Mouse (Mus musculus) stomach, embryonic 15.5 days (tissue): ENCODE results near the gene Smarce1. TPM values are rescaled to one million over a fixed set of nuclear protein-coding genes. Genes with fewer than 3 reads are reported as not detected.

Source experiments
- ATAC-seq: fragments of 200-750 bp; cut with Nextera tagmentation; 2 replicates; pipeline ENCODE4 v1.8.0; 2017; ENCODE audit warnings: low read depth, moderate number of reproducible peaks, moderate TSS enrichment; ENCODE audit not compliant: insufficient read depth, low FRiP score
- H3K27ac ChIP-seq: fragments of 300-500 bp; sonication (generic); 2 replicates; pipeline ENCODE4 v1.5.1; 2015; ENCODE audit warnings: mild to moderate bottlenecking, inconsistent platforms
- H3K27me3 ChIP-seq: fragments of 300-500 bp; sonication (generic); replicated peaks from 2 replicates; pipeline ENCODE4 v1.6.1; 2015; ENCODE audit warnings: inconsistent platforms
- H3K36me3 ChIP-seq: fragments of 300-500 bp; sonication (generic); 2 replicates; pipeline ENCODE4 v1.6.1; 2015; ENCODE audit warnings: inconsistent platforms
- H3K4me1 ChIP-seq: fragments of 300-500 bp; sonication (generic); 2 replicates; pipeline ENCODE4 v1.6.1; 2015; ENCODE audit warnings: inconsistent platforms
- H3K4me2 ChIP-seq: fragments of 300-500 bp; sonication (generic); 2 replicates; pipeline ENCODE4 v1.6.1; 2015; ENCODE audit warnings: mild to moderate bottlenecking, inconsistent platforms
- H3K4me3 ChIP-seq: fragments of 300-500 bp; sonication (generic); replicated peaks from 2 replicates; pipeline ENCODE4 v1.5.1; 2015; ENCODE audit warnings: inconsistent platforms
- H3K9ac ChIP-seq: fragments of 300-500 bp; sonication (generic); 2 replicates; pipeline ENCODE4 v1.6.1; 2015; ENCODE audit warnings: inconsistent platforms
- H3K9me3 ChIP-seq: fragments of 300-500 bp; sonication (generic); 2 replicates; pipeline ENCODE4 v1.6.1; 2016; ENCODE audit warnings: inconsistent platforms
- WGBS: fragments of 180-500 bp; shearing (Covaris S2); methylation state at CpG from one replicate; pipeline ENCODE4 v1.1.7; 2015; 5-methylcytosine and 5-hydroxymethylcytosine counted together
- polyA plus RNA-seq: library from polyadenylated mRNA; unstranded; fragments of >200 nt; fragmentation: Nextera tagmentation; extraction: Ambion mirVana; gene quantifications from 2 replicates; pipeline ENCODE4 v1.2.1, GENCODE M21; 2015

Gene Smarce1
- polyA plus RNA-seq, 1 experiment from 2014 or later, result 210 TPM

GRCm38 (mm10) chr11:99186836-99187235 lies 44.0 kb downstream of the Smarce1 start:
- H3K36me3 ChIP-seq, result no peaks in the 10 kb centered on the region
- no peak overlapping the region for H3K27ac ChIP-seq
- no peaks in the 10 kb centered on the region for H3K4me1 ChIP-seq
- H3K27me3 ChIP-seq, result 0 out of 2 replicates have a peak, but pooled peaks cover 3% of the 10 kb centered on the region
- WGBS, result 73% methylated on average over 2 of the region's 2 CpGs
- H3K9ac ChIP-seq, result no peak overlapping the region
- H3K4me3 ChIP-seq, result no peak overlapping the region
- H3K9me3 ChIP-seq, result no peaks in the 10 kb centered on the region
- H3K4me2 ChIP-seq, result no peak overlapping the region
- no peak for ATAC-seq

- ATAC-seq, result no peak
- 68% methylated on average over 11 of the region's 11 CpGs for WGBS
- Histone ChIP-seq H3K4me2 (no peak overlapping the region), H3K27ac (no peak overlapping the region), H3K4me1 (no peaks in the 10 kb centered on the region), H3K27me3 (no peaks in the 10 kb centered on the region), H3K36me3 (no peaks in the 10 kb centered on the region), H3K9ac (no peak overlapping the region), H3K4me3 (no peak overlapping the region), H3K9me3 (no peaks in the 10 kb centered on the region)
These were observed 48.2 kb downstream of the Smarce1 start for GRCm38 (mm10) chr11:99182575-99182974.

- ATAC-seq, result no peak
- WGBS, result 75% methylated on average over 5 of the region's 5 CpGs
These were observed 50.7 kb downstream of the Smarce1 start for GRCm38 (mm10) chr11:99180071-99180470.

GRCm38 (mm10) chr11:99177925-99178198 lies 53.0 kb downstream of the Smarce1 start:
- H3K4me3 ChIP-seq, result no peak overlapping the region
- H3K36me3 ChIP-seq, result no peaks in the 10 kb centered on the region
- 55% methylated on average over 2 of the region's 3 CpGs for WGBS
- no peak for ATAC-seq
- no peak overlapping the region for H3K4me2 ChIP-seq
- H3K27me3 ChIP-seq, result no peaks in the 10 kb centered on the region
- no peaks in the 10 kb centered on the region for H3K9me3 ChIP-seq
- H3K4me1 ChIP-seq, result no peaks in the 10 kb centered on the region
- no peak overlapping the region for H3K9ac ChIP-seq
- H3K27ac ChIP-seq, result no peak overlapping the region

More at GRCm38 (mm10) chr11:99180071-99180470, 50.7 kb downstream of the Smarce1 start:
- no peaks in the 10 kb centered on the region for H3K36me3 ChIP-seq
- H3K4me1 ChIP-seq, result no peaks in the 10 kb centered on the region
- no peak overlapping the region for H3K4me3 ChIP-seq
- H3K27ac ChIP-seq, result no peak overlapping the region
- no peaks in the 10 kb centered on the region for H3K27me3 ChIP-seq
- H3K9ac ChIP-seq, result no peak overlapping the region
- H3K4me2 ChIP-seq, result no peak overlapping the region
- no peaks in the 10 kb centered on the region for H3K9me3 ChIP-seq

GRCm38 (mm10) chr11:99177054-99177924 lies 53.5 kb downstream of the Smarce1 start:
- WGBS, result 64% methylated on average over 5 of the region's 5 CpGs
- Histone ChIP-seq H3K36me3 (no peaks in the 10 kb centered on the region), H3K9ac (no peak overlapping the region)

GRCm38 (mm10) chr11:99172002-99172401 lies 58.8 kb downstream of the Smarce1 start:
- Histone ChIP-seq H3K27ac (no peak overlapping the region), H3K36me3 (no peaks in the 10 kb centered on the region), H3K4me2 (no peak overlapping the region), H3K9me3 (no peaks in the 10 kb centered on the region), H3K27me3 (no peaks in the 10 kb centered on the region), H3K4me3 (no peak overlapping the region), H3K4me1 (no peaks in the 10 kb centered on the region), H3K9ac (no peak overlapping the region)
- no peak for ATAC-seq
- 78% methylated on average over 4 of the region's 4 CpGs for WGBS

More at GRCm38 (mm10) chr11:99177054-99177924, 53.5 kb downstream of the Smarce1 start:
- no peak overlapping the region for H3K4me3 ChIP-seq
- no peak overlapping the region for H3K4me2 ChIP-seq
- no peak for ATAC-seq
- no peaks in the 10 kb centered on the region for H3K9me3 ChIP-seq
- H3K4me1 ChIP-seq, result no peaks in the 10 kb centered on the region
- H3K27ac ChIP-seq, result no peak overlapping the region
- no peaks in the 10 kb centered on the region for H3K27me3 ChIP-seq

GRCm38 (mm10) chr11:99171442-99171841 lies 59.4 kb downstream of the Smarce1 start:
- WGBS, result 63% methylated on average over 2 of the region's 2 CpGs
- Histone ChIP-seq H3K9me3 (no peaks in the 10 kb centered on the region), H3K36me3 (no peaks in the 10 kb centered on the region), H3K27me3 (no peaks in the 10 kb centered on the region), H3K9ac (no peak overlapping the region), H3K4me3 (no peak overlapping the region), H3K4me2 (no peak overlapping the region), H3K27ac (no peak overlapping the region), H3K4me1 (no peaks in the 10 kb centered on the region)
- ATAC-seq, result no peak

- Histone ChIP-seq H3K27me3 (no peaks in the 10 kb centered on the region), H3K4me3 (no peak overlapping the region), H3K9me3 (no peaks in the 10 kb centered on the region), H3K9ac (no peak overlapping the region), H3K36me3 (no peaks in the 10 kb centered on the region), H3K4me2 (no peak overlapping the region), H3K4me1 (no peaks in the 10 kb centered on the region), H3K27ac (no peak overlapping the region)
- 61% methylated on average over 12 of the region's 12 CpGs for WGBS
- ATAC-seq, result no peak
These were observed 60.1 kb downstream of the Smarce1 start for GRCm38 (mm10) chr11:99170547-99171267.

GRCm38 (mm10) chr11:99170005-99170404 lies 60.8 kb downstream of the Smarce1 start:
- Histone ChIP-seq H3K36me3 (no peaks in the 10 kb centered on the region), H3K4me1 (no peaks in the 10 kb centered on the region), H3K4me2 (no peak overlapping the region), H3K4me3 (no peak overlapping the region), H3K9me3 (no peaks in the 10 kb centered on the region), H3K27ac (no peak overlapping the region), H3K9ac (no peak overlapping the region), H3K27me3 (no peaks in the 10 kb centered on the region)
- ATAC-seq, result no peak
- 88% methylated on average over 6 of the region's 6 CpGs for WGBS

- Histone ChIP-seq H3K36me3 (no peaks in the 10 kb centered on the region), H3K9me3 (no peaks in the 10 kb centered on the region), H3K4me3 (no peak overlapping the region), H3K9ac (no peak overlapping the region), H3K27me3 (no peaks in the 10 kb centered on the region), H3K27ac (no peak overlapping the region), H3K4me1 (no peaks in the 10 kb centered on the region), H3K4me2 (no peak overlapping the region)
- 92% methylated on average over 2 of the region's 2 CpGs for WGBS
- no peak for ATAC-seq
These were observed 61.4 kb downstream of the Smarce1 start for GRCm38 (mm10) chr11:99169438-99169837.

- no peak overlapping the region for H3K4me3 ChIP-seq
- H3K27ac ChIP-seq, result no peak overlapping the region
- WGBS, result 59% methylated on average over 12 of the region's 12 CpGs
- no peak overlapping the region for H3K4me2 ChIP-seq
- H3K4me1 ChIP-seq, result no peaks in the 10 kb centered on the region
- H3K27me3 ChIP-seq, result no peaks in the 10 kb centered on the region
- H3K36me3 ChIP-seq, result no peaks in the 10 kb centered on the region
- no peak for ATAC-seq
- no peaks in the 10 kb centered on the region for H3K9me3 ChIP-seq
- no peak overlapping the region for H3K9ac ChIP-seq
These were observed 62.8 kb downstream of the Smarce1 start for GRCm38 (mm10) chr11:99168030-99168474.

- Histone ChIP-seq H3K9me3 (no peaks in the 10 kb centered on the region), H3K9ac (no peak overlapping the region), H3K27me3 (no peaks in the 10 kb centered on the region), H3K4me3 (no peak overlapping the region), H3K36me3 (no peaks in the 10 kb centered on the region), H3K4me2 (no peak overlapping the region), H3K27ac (no peak overlapping the region), H3K4me1 (no peaks in the 10 kb centered on the region)
- ATAC-seq, result no peak
- 80% methylated on average over 7 of the region's 7 CpGs for WGBS
These were observed 63.2 kb downstream of the Smarce1 start for GRCm38 (mm10) chr11:99167576-99167975.
